Mouse (Mus musculus) 416B (cell line): ENCODE results near the gene Actr10.

Experiments used
- DNase-seq: peaks from one replicate; pipeline ENCODE4 v3.0.0; 2011; ENCODE audit warnings: low read depth

The Actr10 gene

DNA sequence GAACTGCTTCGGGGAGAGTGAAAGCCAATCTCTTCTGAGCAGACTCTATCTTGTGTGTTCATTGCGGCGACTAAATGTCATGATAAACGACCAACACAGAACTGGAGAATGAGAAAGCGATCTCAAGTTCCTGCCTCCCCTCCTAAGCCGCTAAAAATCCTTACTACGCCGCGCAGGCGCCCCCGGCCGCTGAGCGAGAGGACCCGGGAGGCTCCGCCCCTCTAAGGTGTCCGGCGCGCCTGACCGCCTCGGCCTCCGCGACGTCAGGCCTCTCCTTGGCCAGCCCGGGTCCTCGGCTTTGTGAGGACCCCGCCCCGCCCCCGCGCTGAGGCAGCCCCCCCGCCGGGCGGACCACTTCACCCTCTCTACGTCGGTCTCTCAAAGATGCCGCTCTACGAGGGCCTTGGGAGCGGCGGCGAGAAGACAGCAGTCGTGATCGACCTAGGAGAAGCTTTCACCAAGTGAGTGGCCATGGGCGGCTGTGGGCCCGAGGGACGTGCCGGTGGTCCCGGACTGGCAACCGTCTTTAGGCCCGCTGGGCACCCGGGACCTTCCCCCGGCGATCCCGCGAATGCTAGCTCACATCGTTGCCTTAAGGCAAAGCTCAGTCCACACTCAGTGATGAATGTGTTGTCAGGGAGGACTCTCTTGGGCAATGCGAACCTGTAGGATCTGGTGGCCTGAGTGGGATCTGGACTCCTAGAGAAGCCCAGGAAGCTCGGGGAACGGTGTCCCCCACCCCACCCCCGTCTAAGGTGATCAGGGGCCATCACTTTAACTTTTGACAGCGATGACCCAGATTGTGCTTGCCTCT, at the start of gene Actr10:
Actr10 (plus strand) TSS at position 287 of the 814 bp plus-strand sequence.
- DNase-seq = peak; percentile 93

DNA sequence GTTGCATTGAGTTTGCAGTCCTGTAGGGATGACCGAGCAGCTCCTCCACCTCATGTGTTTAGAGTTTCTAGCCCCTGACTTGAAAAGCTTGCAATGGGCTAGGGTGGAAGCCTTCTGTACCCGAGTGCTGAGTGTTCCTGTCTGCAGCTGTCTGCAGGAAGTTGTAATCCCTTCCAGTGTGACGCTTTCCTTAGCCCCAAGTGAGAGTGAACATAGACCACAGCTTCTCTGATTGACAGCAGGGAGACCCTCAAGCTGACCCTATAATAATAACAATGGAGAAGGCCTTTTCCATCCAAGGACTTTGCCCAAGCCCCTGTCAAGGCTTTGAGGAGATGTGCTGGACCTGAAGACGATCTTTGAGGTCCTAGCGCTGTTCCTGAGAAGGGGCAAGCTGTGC, 47.3 kb upstream of the Actr10 start:
- no peak for DNase-seq

- DNase-seq = no peak
Observed at GRCm38 (mm10) chr12:70890874-70891470, 46.7 kb upstream of the Actr10 start.

DNA sequence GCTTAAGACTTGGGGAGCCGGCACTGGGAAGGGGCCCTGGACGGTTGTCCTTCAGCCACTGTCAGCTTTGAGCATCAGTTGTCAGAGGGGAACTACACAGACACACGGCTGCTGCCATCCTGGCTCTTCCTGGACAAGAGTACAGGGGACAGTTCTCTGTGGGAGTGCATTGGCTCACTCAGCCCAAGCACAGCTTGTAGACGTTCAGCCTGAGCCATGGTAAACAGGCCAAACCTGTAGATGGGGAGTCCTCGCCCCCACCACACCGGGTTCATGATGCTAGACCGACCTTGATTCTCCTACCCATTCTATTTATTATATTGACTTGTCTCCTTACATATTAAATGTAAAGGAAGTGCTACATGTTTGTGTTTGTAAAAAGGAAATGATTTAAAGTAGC, 42.4 kb upstream of the Actr10 start:
- DNase-seq = no peak

- no peak for DNase-seq
Observed at GRCm38 (mm10) chr12:70896068-70896467, 41.6 kb upstream of the Actr10 start.

DNA sequence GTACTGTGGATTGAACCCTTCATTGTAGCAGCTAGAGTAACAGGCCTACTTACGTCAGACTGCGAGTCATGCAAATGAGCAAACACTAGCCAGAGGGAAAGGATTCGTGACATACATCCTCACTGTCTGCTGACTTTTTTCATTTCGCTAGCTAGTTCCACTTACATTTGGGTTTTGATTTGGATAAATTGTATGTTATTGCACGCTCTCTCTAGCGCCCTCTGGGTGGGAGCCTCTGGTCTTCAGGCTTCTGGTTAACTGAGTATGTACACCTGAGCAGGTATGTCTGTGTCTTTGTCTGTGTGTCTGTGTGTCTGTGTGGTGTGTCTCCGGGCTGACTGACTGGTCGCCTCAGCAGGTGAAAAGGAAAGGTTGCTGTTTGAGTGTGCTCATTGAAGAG, 40.2 kb upstream of the Actr10 start:
- DNase-seq = peak; percentile 12

DNA sequence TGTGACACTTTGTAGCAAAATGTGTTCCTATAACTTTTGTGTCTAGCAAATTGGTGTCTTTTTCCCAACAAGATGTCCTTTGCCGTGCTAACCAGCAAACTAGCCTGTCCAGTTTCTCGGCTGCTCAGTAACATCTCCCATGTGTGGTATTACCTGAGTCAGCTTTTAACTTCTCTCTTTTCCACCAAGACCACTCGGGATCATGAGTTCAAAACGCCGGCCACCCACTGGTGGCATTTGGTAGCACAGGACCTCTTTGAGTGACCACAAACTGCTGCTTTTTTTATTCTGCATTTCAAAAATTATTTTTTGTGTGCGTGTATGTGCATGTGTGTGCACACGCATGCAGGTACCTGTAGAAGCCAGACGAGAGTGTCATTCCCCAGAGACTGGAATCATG, 39.2 kb upstream of the Actr10 start:
- DNase-seq = no peak

DNA sequence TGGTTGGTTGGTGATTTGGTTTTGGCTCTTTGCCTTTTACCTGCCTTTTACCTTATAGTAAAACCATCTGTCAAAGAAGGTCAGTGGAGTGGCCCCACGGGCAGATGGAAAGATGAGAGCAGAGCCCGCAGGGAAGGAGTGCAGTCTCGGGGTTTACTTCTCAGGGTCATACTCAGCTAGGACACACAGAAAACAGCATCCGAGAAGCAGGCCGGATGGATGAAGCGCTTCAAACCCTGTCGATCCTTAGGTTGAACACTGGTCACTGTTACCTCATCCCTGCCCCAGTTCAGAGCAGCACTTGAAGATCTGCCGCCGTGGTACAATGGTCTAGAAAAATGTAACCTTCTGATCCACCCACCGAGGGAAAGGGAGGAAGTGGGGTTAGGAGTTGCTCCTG, 33.2 kb upstream of the Actr10 start:
- no peak for DNase-seq

DNA sequence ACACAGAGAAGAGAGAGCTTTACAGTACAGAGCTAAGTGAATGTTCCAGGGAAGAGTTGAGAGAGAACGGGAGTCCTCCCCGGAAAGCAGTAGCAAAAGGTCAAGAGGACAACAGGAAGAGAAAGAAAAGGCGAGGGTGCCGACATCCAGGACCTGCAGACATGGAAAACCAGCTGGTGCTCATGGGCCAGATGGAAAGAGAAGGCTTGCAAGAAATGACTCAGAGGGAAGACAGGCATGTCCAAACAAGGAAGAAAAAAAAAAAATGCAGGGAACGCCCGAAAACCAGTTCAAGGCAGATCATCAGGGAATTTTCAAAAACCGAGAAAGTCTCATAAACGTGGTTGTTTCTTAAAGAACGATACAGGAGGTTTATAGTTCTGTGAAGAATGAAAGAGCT, 30.8 kb upstream of the Actr10 start:
- DNase-seq = no peak

- DNase-seq = no peak
Observed at GRCm38 (mm10) chr12:70907651-70908050, 30.0 kb upstream of the Actr10 start.

GRCm38 (mm10) chr12:70908076-70908475, 29.6 kb upstream of the Actr10 start:
- DNase-seq = no peak

DNA sequence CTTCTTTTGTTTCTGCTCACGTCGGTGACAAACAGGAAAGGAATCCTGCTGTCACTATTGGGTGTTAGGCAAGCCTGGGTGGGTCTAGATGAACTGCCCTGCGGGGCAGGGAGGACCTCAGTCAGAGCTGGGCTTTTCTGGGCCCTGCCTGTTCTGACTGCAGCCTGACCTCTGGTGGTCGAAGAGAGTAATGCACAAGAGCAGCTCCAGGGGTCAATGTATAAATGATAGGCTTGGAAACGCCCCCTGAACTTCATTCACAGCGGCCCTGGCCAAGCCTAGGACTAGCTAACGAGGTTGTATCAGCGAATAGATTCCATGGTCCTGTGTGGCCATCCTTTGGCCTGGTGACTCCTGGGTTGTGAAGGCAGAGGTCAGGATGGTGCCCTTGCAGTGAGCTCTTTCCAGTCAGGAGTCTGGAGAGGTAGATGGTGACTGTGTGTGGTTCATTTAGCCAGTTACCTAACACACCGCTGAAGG, 27.4 kb upstream of the Actr10 start:
- DNase-seq = peak; percentile 75

- peak; percentile 80 for DNase-seq
Observed at GRCm38 (mm10) chr12:70911029-70911428, 26.6 kb upstream of the Actr10 start.

GRCm38 (mm10) chr12:70911676-70912379, 25.8 kb upstream of the Actr10 start:
- peak; percentile 28 for DNase-seq

- peak; percentile 88 for DNase-seq
Observed at GRCm38 (mm10) chr12:70913429-70913828, 24.2 kb upstream of the Actr10 start.

DNA sequence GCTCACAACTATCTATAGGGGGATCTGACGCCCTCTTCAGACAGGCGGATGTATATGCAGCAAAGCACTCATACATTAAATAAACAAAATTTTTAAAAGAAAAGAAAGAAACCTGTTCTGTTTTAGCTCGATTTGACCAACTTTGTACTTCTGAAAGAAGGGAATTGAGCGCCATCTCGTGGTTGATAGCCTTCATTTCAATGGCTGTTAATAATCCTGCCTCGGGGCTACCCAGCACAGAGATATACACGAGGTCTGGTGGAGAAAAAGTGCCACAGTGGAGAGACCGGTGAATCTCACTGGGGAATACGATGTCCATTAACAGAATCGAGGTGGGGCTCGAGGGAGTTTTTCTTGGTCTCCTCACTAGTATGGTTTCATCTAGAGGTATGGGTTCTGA, 23.3 kb upstream of the Actr10 start:
- DNase-seq = peak; percentile 83

GRCm38 (mm10) chr12:70929781-70930180, 7.9 kb upstream of the Actr10 start:
- no peak for DNase-seq

- DNase-seq = no peak
Observed at GRCm38 (mm10) chr12:70937150-70937549, 507 bp upstream of the Actr10 start.

DNA sequence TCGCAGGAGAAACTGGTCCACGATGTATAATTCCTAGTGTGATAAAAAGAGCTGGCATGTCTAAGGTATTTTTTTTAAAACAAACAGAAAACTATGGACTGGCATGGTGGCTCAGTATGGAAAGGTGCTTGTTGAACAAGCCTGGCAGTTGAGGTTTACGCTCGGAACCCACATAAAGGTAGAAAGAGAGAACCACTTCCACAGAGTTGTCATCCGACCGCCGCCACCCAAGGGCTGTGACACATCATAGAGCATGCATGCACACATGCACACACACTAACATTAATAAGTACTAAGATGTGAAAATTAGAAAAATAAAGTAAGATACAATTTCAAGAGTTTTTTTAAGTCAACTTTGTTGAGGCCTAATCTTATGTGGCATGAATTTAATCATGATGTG, 3.1 kb downstream of the Actr10 start:
- no peak for DNase-seq

GRCm38 (mm10) chr12:70944181-70944580, 6.5 kb downstream of the Actr10 start:
- DNase-seq = no peak

DNA sequence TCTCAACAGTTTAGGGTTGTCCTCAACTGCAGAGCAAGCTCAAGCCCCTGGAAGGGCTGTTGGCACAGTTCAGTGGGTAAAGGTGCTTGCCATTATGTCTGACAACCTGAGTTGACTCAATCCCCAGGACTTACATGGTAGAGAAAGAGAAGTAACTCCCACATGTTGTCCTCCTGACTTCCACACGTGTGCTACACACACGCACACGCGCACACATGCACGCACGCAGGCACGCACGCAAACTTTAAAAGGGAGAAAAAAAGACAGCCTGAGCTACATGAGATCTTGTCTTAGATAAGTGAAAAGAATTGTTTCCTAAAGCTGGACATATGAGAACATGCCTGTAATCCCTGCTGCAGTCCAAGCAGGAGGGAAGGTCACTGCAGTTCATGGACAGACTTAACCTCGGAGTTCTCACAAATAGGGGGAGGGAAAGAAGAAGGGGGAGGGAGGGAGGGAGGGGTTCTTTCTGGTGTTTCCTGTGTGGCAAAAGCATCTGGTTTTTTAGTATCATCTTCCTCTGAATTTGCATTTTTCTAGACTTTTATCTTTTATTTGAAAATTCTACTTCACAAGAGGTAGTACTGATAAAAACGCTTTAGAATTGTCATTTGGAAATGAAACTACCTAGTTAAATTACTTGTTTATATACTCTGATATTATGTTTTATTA, 9.1 kb downstream of the Actr10 start:
- DNase-seq = no peak

GRCm38 (mm10) chr12:70958640-70959039, 21.0 kb downstream of the Actr10 start:
- no peak for DNase-seq
